Mouse (Mus musculus) erythroid progenitor cell, adult 5-6 weeks (primary cell): ENCODE results near the gene Spon1. TPM values are rescaled to one million over a fixed set of nuclear protein-coding genes. Genes with fewer than 3 reads are reported as not detected.

Experiments used
- ATAC-seq: replicated peaks from 2 replicates; pipeline ENCODE4 v1.8.0; 2016; ENCODE audit warnings: moderate number of reproducible peaks, mild to moderate bottlenecking, moderate TSS enrichment, inconsistent platforms; ENCODE audit not compliant: poor library complexity, low FRiP score, severe bottlenecking
- total RNA-seq, 2 experiments: library from RNA; stranded (forward) in 1 of 2; stranded (reverse) in 1 of 2; fragments of 150-400 nt in 1 of 2; fragments of 186-747, 209-891 nt in 1 of 2; gene quantifications; 2 replicates each; pipeline versions ENCODE4 v1.2.3 to v1.2.4; 2015 to 2017; ENCODE audit warnings: low replicate concordance in 2 of 2

The Spon1 gene
- total RNA-seq (2015; ENCODE audit: low replicate concordance) (0.84 TPM in 1 of 2 replicates, not detected in the other), total RNA-seq (2017; ENCODE audit: low replicate concordance) (0.13 TPM in 1 of 2 replicates, not detected in the other)

GRCm38 (mm10) chr7:113765667-113766497, at the start of gene Spon1:
Gene Spon1 (plus strand): TSS chr7:113765998.
- ATAC-seq, result no peak

GRCm38 (mm10) chr7:113721994-113722393, 43.8 kb upstream of the Spon1 start:
- ATAC-seq, result no peak

GRCm38 (mm10) chr7:113723905-113724304, 41.9 kb upstream of the Spon1 start:
- ATAC-seq, result no peak

GRCm38 (mm10) chr7:113727999-113728713, 37.6 kb upstream of the Spon1 start:
- ATAC-seq, result no peak

GRCm38 (mm10) chr7:113728926-113729325, 36.9 kb upstream of the Spon1 start:
- no peak for ATAC-seq

- ATAC-seq, result no peak
Observed at GRCm38 (mm10) chr7:113730406-113731247, 35.2 kb upstream of the Spon1 start.

- ATAC-seq, result no peak
Observed at GRCm38 (mm10) chr7:113737790-113738362, 27.9 kb upstream of the Spon1 start.

- no peak for ATAC-seq
Observed at GRCm38 (mm10) chr7:113739181-113739580, 26.6 kb upstream of the Spon1 start.

GRCm38 (mm10) chr7:113742644-113743043, 23.2 kb upstream of the Spon1 start:
- no peak for ATAC-seq

GRCm38 (mm10) chr7:113743982-113744381, 21.8 kb upstream of the Spon1 start:
- no peak for ATAC-seq

- ATAC-seq, result no peak
Observed at GRCm38 (mm10) chr7:113756616-113757015, 9.2 kb upstream of the Spon1 start.

- ATAC-seq, result no peak
Observed at GRCm38 (mm10) chr7:113759212-113759611, 6.6 kb upstream of the Spon1 start.

GRCm38 (mm10) chr7:113765133-113765532, 665 bp upstream of the Spon1 start:
- no peak for ATAC-seq

GRCm38 (mm10) chr7:113766498-113766941, 722 bp downstream of the Spon1 start:
- no peak for ATAC-seq

- ATAC-seq, result no peak
Observed at GRCm38 (mm10) chr7:113767546-113767945, 1.7 kb downstream of the Spon1 start.

- no peak for ATAC-seq
Observed at GRCm38 (mm10) chr7:113768174-113768935, 2.6 kb downstream of the Spon1 start.

GRCm38 (mm10) chr7:113769281-113769680, 3.5 kb downstream of the Spon1 start:
- ATAC-seq, result no peak

- no peak for ATAC-seq
Observed at GRCm38 (mm10) chr7:113772135-113772534, 6.3 kb downstream of the Spon1 start.

GRCm38 (mm10) chr7:113773436-113773835, 7.6 kb downstream of the Spon1 start:
- no peak for ATAC-seq
